9 mouse cellular contexts compared by ENCODE assay signal in the genomic region with DNA sequence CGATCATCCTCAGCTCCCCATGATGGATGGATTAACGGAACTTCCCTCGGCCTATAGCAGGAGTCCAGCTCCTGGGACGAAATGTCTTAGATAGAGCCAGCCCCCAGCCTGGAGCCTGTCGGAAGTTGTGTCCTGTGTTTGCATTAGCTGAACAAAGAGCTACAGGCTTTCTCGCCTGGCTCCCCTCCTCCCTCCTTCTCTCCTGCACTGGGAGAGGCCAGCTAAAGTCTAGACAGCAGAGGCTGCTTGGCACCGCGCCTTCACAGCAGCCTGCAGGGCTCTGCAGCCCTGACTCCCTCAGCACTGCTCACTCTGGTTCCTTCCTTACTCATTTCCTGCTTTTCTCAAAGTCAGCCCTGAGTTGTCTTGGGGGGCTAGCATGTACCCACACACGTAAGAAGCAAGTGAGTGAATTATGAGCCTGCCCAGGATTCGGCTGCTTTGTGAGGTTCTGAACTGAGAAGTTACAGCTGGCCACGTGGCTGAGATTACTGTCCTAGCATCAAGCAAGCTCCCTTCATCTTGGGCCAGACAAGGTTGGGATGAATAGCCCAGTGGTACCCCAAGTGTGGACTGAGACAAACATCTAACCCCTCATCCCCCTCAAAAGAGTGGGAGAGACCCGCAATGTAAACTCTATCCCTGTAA. TPM values are rescaled to one million over a fixed set of nuclear protein-coding genes. Genes with fewer than 3 reads are reported as not detected.
DNase-seq lines count a peak whose midpoint lies in the region; ATAC-seq lines count a peak whose summit lies in the region.
"Had no signal": no experiment of that assay in that cellular context is flagged by ENCODE, and none has a peak within 500 bp of the region (broad histone marks: within the 10 kb centered on the region; RNA-seq: fewer than 3 reads in every experiment).

No protein-coding gene starts in this region.

- H3K4me1 ChIP-seq in embryonic facial prominence, embryonic 11.5 days (ENCODE audit: control insufficient read depth, insufficient read depth, low read length) = peaks cover 14% of the 10 kb centered on the region; the same call in 1 of the 2 replicates
- H3K4me1 ChIP-seq in heart, embryonic 12.5 days (replicated peaks) = peaks cover 86% of the 10 kb centered on the region
- peaks cover 70% of the 10 kb centered on the region for H3K4me1 ChIP-seq in lung, embryonic 15.5 days

- peak overlapping the region; percentile 26 for H3K9ac ChIP-seq in embryonic facial prominence, embryonic 11.5 days (replicated peaks; ENCODE audit: low read length)
- 0 out of 2 replicates have a peak overlapping the region, but pooled peaks have one; percentile 36 for H3K9ac ChIP-seq in heart, embryonic 12.5 days
- H3K9ac ChIP-seq in lung, embryonic 15.5 days = no peak overlapping the region

- 17% methylated on average over 12 of the region's 12 CpGs for WGBS in embryonic facial prominence, embryonic 11.5 days
- WGBS in heart, embryonic 12.5 days = 23% methylated on average over 12 of the region's 12 CpGs
- 8% methylated on average over 12 of the region's 12 CpGs for WGBS in lung, embryonic 15.5 days

- H3K36me3 ChIP-seq in embryonic facial prominence, embryonic 11.5 days (replicated peaks; ENCODE audit: control insufficient read depth, insufficient read depth, low read depth, low read length) = no peaks in the 10 kb centered on the region
- peaks cover 51% of the 10 kb centered on the region for H3K36me3 ChIP-seq in heart, embryonic 12.5 days
- H3K36me3 ChIP-seq in lung, embryonic 15.5 days = peaks cover 21% of the 10 kb centered on the region

- peak; percentile 99 for DNase-seq in heart, adult 11 months
- no peak for DNase-seq in heart, adult 8-10 months (ENCODE audit: low spot score)
- DNase-seq in embryonic facial prominence, embryonic 11.5 days (ENCODE audit: low spot score) = peak; percentile 82
- peak; percentile 55 for DNase-seq in kidney, adult 9 months
- DNase-seq in ovary, postnatal 14 days (ENCODE audit: low spot score) = peak; percentile 47

- no peaks in the 10 kb centered on the region for H3K27me3 ChIP-seq in embryonic facial prominence, embryonic 11.5 days (ENCODE audit: control insufficient read depth, insufficient read depth, low read length)
- no peaks in the 10 kb centered on the region for H3K27me3 ChIP-seq in heart, embryonic 12.5 days (replicated peaks)
- no peaks in the 10 kb centered on the region for H3K27me3 ChIP-seq in lung, embryonic 15.5 days

- ATAC-seq in embryonic facial prominence, embryonic 11.5 days (replicated peaks; ENCODE audit: insufficient number of reproducible peaks, low FRiP score, low TSS enrichment, low read depth) = peak; percentile 85
- peak; percentile 88 for ATAC-seq in heart, embryonic 12.5 days (ENCODE audit: insufficient number of reproducible peaks, low FRiP score)
- ATAC-seq in lung, embryonic 15.5 days (ENCODE audit: borderline replicate concordance, extremely low read depth, low FRiP score, low TSS enrichment) = peak; percentile 95
- ATAC-seq in activated CD4-positive, CD25-positive, alpha-beta regulatory T cell, adult 4 months = no peak

- no peak overlapping the region for H3K4me2 ChIP-seq in embryonic facial prominence, embryonic 11.5 days (ENCODE audit: low read depth, low read length)
- H3K4me2 ChIP-seq in heart, embryonic 12.5 days = peak overlapping the region; percentile 41
- peak overlapping the region; percentile 40 for H3K4me2 ChIP-seq in lung, embryonic 15.5 days

- peak overlapping the region; percentile 56 for H3K27ac ChIP-seq in embryonic facial prominence, embryonic 11.5 days (replicated peaks; ENCODE audit: low read depth, low read length)
- H3K27ac ChIP-seq in heart, embryonic 12.5 days (ENCODE audit: poor library complexity, severe bottlenecking) = peak overlapping the region; percentile 95
- peak overlapping the region; percentile 96 for H3K27ac ChIP-seq in lung, embryonic 15.5 days

- H3K4me3 ChIP-seq in embryonic facial prominence, embryonic 11.5 days (ENCODE audit: low read depth, low read length) = no peak overlapping the region
- H3K4me3 ChIP-seq in heart, embryonic 12.5 days = no peak overlapping the region
- H3K4me3 ChIP-seq in lung, embryonic 15.5 days = no peak overlapping the region

- H3K9me3 ChIP-seq in embryonic facial prominence, embryonic 11.5 days (replicated peaks; ENCODE audit: control insufficient read depth, low read length) = no peaks in the 10 kb centered on the region
- H3K9me3 ChIP-seq in heart, embryonic 12.5 days (replicated peaks) = no peaks in the 10 kb centered on the region
- H3K9me3 ChIP-seq in lung, embryonic 15.5 days = no peaks in the 10 kb centered on the region
- H3K9me3 ChIP-seq: G1E had no signal

RNA-seq across cellular contexts. Expression of a gene that starts 11.8 kb away (rescaled TPM):
- 10 to 100 TPM; 36.4 to 46.9 (median 43.4) TPM for total RNA-seq in heart, adult 8-10 months (2022)
- 350 and 367 TPM in 2 replicates for polyA plus RNA-seq in embryonic facial prominence, embryonic 11.5 days (2014; fragmentation: Nextera tagmentation; extraction: Ambion mirVana)
- polyA plus RNA-seq in heart, embryonic 12.5 days (2016; fragmentation: Nextera tagmentation; extraction: Ambion mirVana) = 558 and 559 TPM in 2 replicates
- 520 and 550 TPM in 2 replicates for polyA plus RNA-seq in lung, embryonic 15.5 days (2015; fragmentation: Nextera tagmentation; extraction: Ambion mirVana)
- polyA plus RNA-seq in activated CD4-positive, CD25-positive, alpha-beta regulatory T cell, adult 4 months (2017; shearing (Covaris generic)) = under 1 TPM in 1 of 2 experiments, not detected in 1; 0.62 TPM

Comparison
In these comparisons a context has a peak if more than half of its experiments do, and no peak if none do; other contexts are left out.
1. RNA of a gene that starts 11.8 kb away (polyA plus RNA-seq): 558 to 559 TPM in heart, embryonic 12.5 days, 520 to 550 TPM in lung, embryonic 15.5 days and 350 to 367 TPM in embryonic facial prominence, embryonic 11.5 days; 0.62 TPM in activated CD4-positive, CD25-positive, alpha-beta regulatory T cell, adult 4 months; every median in the first group is over 100 times any median in the second.
2. Peak in every context shown above with its lines, with median percentiles within 50 percentile points of each other: H3K27ac ChIP-seq.